Mouse (Mus musculus): ENCODE measurements around the gene Exoc8. TPM values are rescaled to one million over a fixed set of nuclear protein-coding genes. Genes with fewer than 3 reads are reported as not detected.
A peak's percentile ranks its signal among the peaks of the same experiment; 100 is the strongest.

Gene Exoc8
- polyA plus RNA-seq, 1 experiment from 2014 or later = 8.8 TPM

DNA sequence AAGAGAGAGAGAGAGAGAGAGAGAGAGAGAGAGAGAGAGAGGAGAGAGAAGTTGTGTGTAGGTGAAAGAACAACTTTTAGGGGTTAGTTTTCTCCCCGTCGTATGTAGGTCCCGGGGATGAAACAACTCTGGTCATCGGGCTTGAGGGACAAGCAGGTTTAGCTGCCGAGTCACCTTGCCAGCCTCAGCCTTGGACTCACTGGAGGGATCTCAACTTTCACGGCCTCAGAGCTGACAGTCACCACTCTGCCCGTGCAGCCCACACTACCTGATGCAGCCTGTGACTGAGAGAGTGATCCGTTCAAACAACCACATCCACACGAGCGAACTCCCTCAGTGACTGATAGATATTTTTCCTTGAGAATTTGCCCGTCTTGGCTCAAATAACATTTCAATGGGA is 31.5 kb upstream of the Exoc8 start:
- WGBS = 82% methylated on average over 11 of the region's 11 CpGs
- Histone ChIP-seq H3K27me3 (ENCODE audit: control insufficient read depth, insufficient read depth, low read depth, low read length) (no peaks in the 10 kb centered on the region), H3K9me3 (ENCODE audit: control insufficient read depth, low read length) (no peaks in the 10 kb centered on the region), H3K9ac (ENCODE audit: low read length) (no peak overlapping the region), H3K4me1 (replicated peaks; ENCODE audit: control insufficient read depth, insufficient read depth, low read length) (peaks cover 9% of the 10 kb centered on the region), H3K4me2 (ENCODE audit: low read depth, low read length) (no peak overlapping the region), H3K36me3 (ENCODE audit: control insufficient read depth, insufficient read depth, low read length) (no peaks in the 10 kb centered on the region), H3K4me3 (ENCODE audit: low read length) (no peak overlapping the region), H3K27ac (ENCODE audit: low read length) (no peak overlapping the region)
- no peak for ATAC-seq (ENCODE audit: low read depth)

GRCm38 (mm10) chr8:124926351-124926771 is 28.9 kb upstream of the Exoc8 start:
- Histone ChIP-seq H3K4me1 (replicated peaks; ENCODE audit: control insufficient read depth, insufficient read depth, low read length) (peaks cover 24% of the 10 kb centered on the region), H3K36me3 (ENCODE audit: control insufficient read depth, insufficient read depth, low read length) (no peaks in the 10 kb centered on the region), H3K27me3 (ENCODE audit: control insufficient read depth, insufficient read depth, low read depth, low read length) (no peaks in the 10 kb centered on the region), H3K9ac (ENCODE audit: low read length) (0 out of 2 replicates have a peak overlapping the region, but pooled peaks have one; percentile 12), H3K27ac (ENCODE audit: low read length) (peak overlapping the region; percentile 50; the same call in 1 of the 2 replicates), H3K4me2 (ENCODE audit: low read depth, low read length) (no peak overlapping the region), H3K9me3 (ENCODE audit: control insufficient read depth, low read length) (no peaks in the 10 kb centered on the region), H3K4me3 (ENCODE audit: low read length) (no peak overlapping the region)
- ATAC-seq (ENCODE audit: low read depth) = peak; percentile 64
- WGBS = 27% methylated on average over 10 of the region's 10 CpGs

GRCm38 (mm10) chr8:124925544-124926266 is 28.2 kb upstream of the Exoc8 start:
- Histone ChIP-seq H3K27me3 (ENCODE audit: control insufficient read depth, insufficient read depth, low read depth, low read length) (no peaks in the 10 kb centered on the region), H3K9ac (ENCODE audit: low read length) (no peak overlapping the region), H3K36me3 (ENCODE audit: control insufficient read depth, insufficient read depth, low read length) (no peaks in the 10 kb centered on the region), H3K4me3 (ENCODE audit: low read length) (no peak overlapping the region), H3K4me1 (replicated peaks; ENCODE audit: control insufficient read depth, insufficient read depth, low read length) (peaks cover 24% of the 10 kb centered on the region), H3K4me2 (ENCODE audit: low read depth, low read length) (no peak overlapping the region), H3K27ac (ENCODE audit: low read length) (0 out of 2 replicates have a peak overlapping the region, but pooled peaks have one; percentile 14), H3K9me3 (ENCODE audit: control insufficient read depth, low read length) (no peaks in the 10 kb centered on the region)
- WGBS = 56% methylated on average over 14 of the region's 14 CpGs
- ATAC-seq (ENCODE audit: low read depth) = no peak

- H3K36me3 ChIP-seq (ENCODE audit: control insufficient read depth, insufficient read depth, low read length) = no peaks in the 10 kb centered on the region
- ATAC-seq (ENCODE audit: low read depth) = no peak
- H3K4me3 ChIP-seq (ENCODE audit: low read length) = no peak overlapping the region
- H3K27me3 ChIP-seq (ENCODE audit: control insufficient read depth, insufficient read depth, low read depth, low read length) = no peaks in the 10 kb centered on the region
- H3K9ac ChIP-seq (ENCODE audit: low read length) = no peak overlapping the region
- no peaks in the 10 kb centered on the region for H3K9me3 ChIP-seq (ENCODE audit: control insufficient read depth, low read length)
- no peak overlapping the region for H3K4me2 ChIP-seq (ENCODE audit: low read depth, low read length)
- H3K27ac ChIP-seq (ENCODE audit: low read length) = no peak overlapping the region
- H3K4me1 ChIP-seq (replicated peaks; ENCODE audit: control insufficient read depth, insufficient read depth, low read length) = peaks cover 24% of the 10 kb centered on the region
- 84% methylated on average over 15 of the region's 15 CpGs for WGBS
These were observed 26.6 kb upstream of the Exoc8 start for GRCm38 (mm10) chr8:124923971-124924652.

GRCm38 (mm10) chr8:124922490-124923089 is 25.1 kb upstream of the Exoc8 start:
- no peak overlapping the region for H3K4me2 ChIP-seq (ENCODE audit: low read depth, low read length)
- H3K36me3 ChIP-seq (ENCODE audit: control insufficient read depth, insufficient read depth, low read length) = no peaks in the 10 kb centered on the region
- no peaks in the 10 kb centered on the region for H3K27me3 ChIP-seq (ENCODE audit: control insufficient read depth, insufficient read depth, low read depth, low read length)
- ATAC-seq (ENCODE audit: low read depth) = no peak
- no peaks in the 10 kb centered on the region for H3K9me3 ChIP-seq (ENCODE audit: control insufficient read depth, low read length)
- peaks cover 24% of the 10 kb centered on the region for H3K4me1 ChIP-seq (replicated peaks; ENCODE audit: control insufficient read depth, insufficient read depth, low read length)
- H3K9ac ChIP-seq (ENCODE audit: low read length) = no peak overlapping the region
- H3K27ac ChIP-seq (ENCODE audit: low read length) = peak overlapping the region; percentile 40
- 72% methylated on average over 11 of the region's 11 CpGs for WGBS
- no peak overlapping the region for H3K4me3 ChIP-seq (ENCODE audit: low read length)

DNA sequence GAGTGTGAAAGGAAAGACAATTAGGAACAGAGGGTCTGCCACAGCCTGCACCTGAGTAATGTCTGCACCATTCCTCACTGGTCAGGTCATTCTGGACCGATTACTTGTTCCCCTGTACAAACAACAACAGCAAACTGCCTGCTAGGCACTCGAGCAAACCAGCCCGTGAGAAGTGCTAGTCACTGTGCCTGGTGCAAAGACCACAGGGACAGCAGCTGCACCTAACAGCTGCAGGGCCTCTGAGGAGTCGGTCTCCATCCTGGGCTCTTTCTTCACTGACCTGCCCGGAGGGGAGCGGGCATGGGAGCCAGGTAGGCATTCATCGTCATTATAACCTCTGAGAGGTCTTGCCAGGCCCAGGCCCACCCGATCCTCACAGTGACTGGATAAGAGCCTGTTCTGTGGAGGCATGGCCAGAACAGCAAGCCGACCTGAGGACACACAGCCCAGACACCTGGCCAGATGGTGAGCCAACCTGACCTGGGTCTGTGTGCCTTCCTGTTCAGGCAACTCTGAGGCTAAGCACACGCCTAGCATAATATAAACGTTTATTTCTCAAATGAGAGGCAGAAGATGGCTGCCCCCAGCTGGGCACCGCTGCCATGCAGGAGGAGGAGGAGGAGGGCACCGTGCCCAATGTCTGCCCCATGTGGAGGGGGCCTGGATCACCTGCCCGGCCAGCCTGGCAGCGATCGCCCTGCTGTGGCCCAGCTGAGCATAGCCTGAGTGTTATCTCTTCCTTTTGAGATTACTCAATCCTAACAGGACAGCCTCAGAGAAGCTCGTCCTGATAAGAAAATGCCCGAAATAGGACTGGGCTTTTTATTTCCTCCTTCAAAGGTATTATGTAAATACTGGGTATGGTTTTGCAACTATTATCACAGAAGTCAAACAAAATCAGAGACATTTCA is 24.1 kb upstream of the Exoc8 start:
- Histone ChIP-seq H3K36me3 (ENCODE audit: control insufficient read depth, insufficient read depth, low read length) (no peaks in the 10 kb centered on the region), H3K9me3 (ENCODE audit: control insufficient read depth, low read length) (no peaks in the 10 kb centered on the region), H3K4me3 (ENCODE audit: low read length) (no peak overlapping the region), H3K4me1 (replicated peaks; ENCODE audit: control insufficient read depth, insufficient read depth, low read length) (peaks cover 22% of the 10 kb centered on the region), H3K27ac (ENCODE audit: low read length) (peak overlapping the region; percentile 39), H3K27me3 (ENCODE audit: control insufficient read depth, insufficient read depth, low read depth, low read length) (no peaks in the 10 kb centered on the region), H3K4me2 (ENCODE audit: low read depth, low read length) (peak overlapping the region; percentile 15; the same call in 1 of the 2 replicates), H3K9ac (ENCODE audit: low read length) (no peak overlapping the region)
- WGBS = 39% methylated on average over 18 of the region's 18 CpGs
- ATAC-seq (ENCODE audit: low read depth) = peak; percentile 40; the same call in 1 of the 2 replicates

DNA sequence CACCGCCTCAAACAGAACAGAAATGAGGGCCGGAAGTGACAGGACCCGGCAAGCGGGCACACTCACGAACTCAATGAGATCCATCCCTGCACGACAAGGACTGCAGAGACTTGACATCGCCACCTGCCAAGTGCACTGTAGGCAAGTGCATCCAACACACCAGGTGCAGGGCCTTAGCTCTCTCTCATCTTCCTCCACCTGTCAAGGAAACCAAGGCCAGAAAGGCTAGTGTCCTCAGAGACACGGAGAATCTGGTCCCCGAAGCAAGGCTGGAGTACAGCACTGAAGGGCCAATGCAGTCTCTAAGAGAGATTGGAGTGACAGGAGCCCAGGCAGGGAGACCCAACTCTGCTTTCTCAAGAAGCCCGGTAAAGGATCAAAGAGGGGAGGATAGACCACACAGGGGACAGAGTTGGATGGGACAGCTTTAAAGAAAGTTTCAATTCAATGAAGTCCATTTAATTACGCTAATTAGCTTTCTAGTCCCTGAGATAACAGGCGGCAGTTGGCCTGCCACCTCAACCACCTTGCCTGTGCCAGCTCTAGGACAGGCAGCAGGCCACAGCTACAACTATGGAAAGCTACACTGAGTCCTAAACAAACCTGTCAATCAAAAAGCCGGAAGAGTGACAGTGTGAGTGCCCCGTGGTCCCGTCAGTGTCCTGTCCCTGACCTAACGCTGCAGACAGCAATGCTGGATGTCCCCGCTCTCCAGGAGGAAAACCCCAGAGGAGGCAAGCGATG is 20.4 kb upstream of the Exoc8 start:
- H3K4me3 ChIP-seq (ENCODE audit: low read length) = no peak overlapping the region
- no peak overlapping the region for H3K4me2 ChIP-seq (ENCODE audit: low read depth, low read length)
- 75% methylated on average over 18 of the region's 18 CpGs for WGBS
- peaks cover 16% of the 10 kb centered on the region for H3K4me1 ChIP-seq (replicated peaks; ENCODE audit: control insufficient read depth, insufficient read depth, low read length)
- H3K9ac ChIP-seq (ENCODE audit: low read length) = no peak overlapping the region
- no peaks in the 10 kb centered on the region for H3K27me3 ChIP-seq (ENCODE audit: control insufficient read depth, insufficient read depth, low read depth, low read length)
- no peaks in the 10 kb centered on the region for H3K9me3 ChIP-seq (ENCODE audit: control insufficient read depth, low read length)
- no peak overlapping the region for H3K27ac ChIP-seq (ENCODE audit: low read length)
- H3K36me3 ChIP-seq (ENCODE audit: control insufficient read depth, insufficient read depth, low read length) = peaks cover 23% of the 10 kb centered on the region
- no peak for ATAC-seq (ENCODE audit: low read depth)

GRCm38 (mm10) chr8:124914061-124914460 is 16.6 kb upstream of the Exoc8 start:
- H3K4me2 ChIP-seq (ENCODE audit: low read depth, low read length) = no peak overlapping the region
- H3K9me3 ChIP-seq (ENCODE audit: control insufficient read depth, low read length) = no peaks in the 10 kb centered on the region
- peaks cover 38% of the 10 kb centered on the region for H3K36me3 ChIP-seq (ENCODE audit: control insufficient read depth, insufficient read depth, low read length)
- no peak overlapping the region for H3K9ac ChIP-seq (ENCODE audit: low read length)
- 97% methylated on average over 5 of the region's 5 CpGs for WGBS
- H3K4me1 ChIP-seq (replicated peaks; ENCODE audit: control insufficient read depth, insufficient read depth, low read length) = no peaks in the 10 kb centered on the region
- no peak for ATAC-seq (ENCODE audit: low read depth)
- H3K27ac ChIP-seq (ENCODE audit: low read length) = no peak overlapping the region
- H3K27me3 ChIP-seq (ENCODE audit: control insufficient read depth, insufficient read depth, low read depth, low read length) = no peaks in the 10 kb centered on the region
- no peak overlapping the region for H3K4me3 ChIP-seq (ENCODE audit: low read length)
